Mouse (Mus musculus) erythroblast, adult 5-6 weeks (primary cell): ENCODE results near the gene Ttc9. TPM values are rescaled to one million over a fixed set of nuclear protein-coding genes. Genes with fewer than 3 reads are reported as not detected.

ENCODE experiments used
- ATAC-seq: replicated peaks from 2 replicates; pipeline ENCODE4 v1.8.0; 2016; ENCODE audit warnings: moderate number of reproducible peaks, mild to moderate bottlenecking, moderate TSS enrichment, inconsistent platforms; ENCODE audit not compliant: poor library complexity, low FRiP score, severe bottlenecking
- total RNA-seq, 2 experiments: library from RNA; stranded (forward) in 1 of 2; stranded (reverse) in 1 of 2; fragments of 150-400 nt in 1 of 2; fragments of 200-764, 138-1000 nt in 1 of 2; gene quantifications; 2 replicates each; pipeline versions ENCODE4 v1.2.3 to v1.2.4; 2015 to 2017; ENCODE audit warnings: low replicate concordance in 2 of 2

Gene Ttc9
- total RNA-seq, 2 experiments from 2014 or later = not detected

DNA sequence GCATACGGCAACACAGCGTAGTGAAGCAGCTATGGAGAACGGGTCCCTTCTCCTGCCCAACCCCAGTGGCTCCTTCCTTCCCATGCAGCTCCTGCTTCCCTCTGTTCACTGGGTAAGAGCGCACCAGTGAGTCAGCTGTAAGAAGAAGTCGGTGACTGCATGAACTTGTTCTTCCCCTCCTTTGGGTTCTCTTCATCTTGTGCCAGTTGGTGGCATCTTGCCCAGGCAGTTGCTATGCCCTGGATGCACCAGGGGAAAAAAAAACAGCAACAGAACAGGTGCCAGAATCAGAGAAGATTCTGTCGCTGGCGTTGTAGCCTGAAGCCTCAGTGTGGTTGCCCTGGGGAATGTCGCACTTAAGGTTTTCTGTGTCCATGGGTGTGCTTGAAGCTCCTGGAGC, 22.3 kb downstream of the Ttc9 start:
- ATAC-seq = no peak

DNA sequence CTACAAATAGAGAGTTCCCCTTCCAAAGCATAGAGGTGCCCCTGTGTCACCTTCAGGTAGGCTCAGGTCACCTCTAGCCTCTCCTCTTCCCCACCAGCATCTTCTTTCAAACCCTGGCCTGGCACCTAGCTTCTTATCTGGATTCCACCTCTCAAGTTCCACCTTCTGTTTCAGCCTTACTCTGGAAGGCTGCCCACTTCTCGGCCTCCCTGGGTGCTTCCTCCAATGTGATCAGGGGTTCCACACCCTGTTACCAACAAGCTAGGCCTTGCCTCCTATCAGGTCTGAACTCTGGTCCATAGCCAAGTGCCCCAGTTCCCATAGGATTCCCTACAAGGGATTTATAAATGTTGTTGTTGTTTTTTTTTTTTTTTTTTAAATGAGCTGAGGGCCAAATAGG, 26.3 kb downstream of the Ttc9 start:
- no peak for ATAC-seq

DNA sequence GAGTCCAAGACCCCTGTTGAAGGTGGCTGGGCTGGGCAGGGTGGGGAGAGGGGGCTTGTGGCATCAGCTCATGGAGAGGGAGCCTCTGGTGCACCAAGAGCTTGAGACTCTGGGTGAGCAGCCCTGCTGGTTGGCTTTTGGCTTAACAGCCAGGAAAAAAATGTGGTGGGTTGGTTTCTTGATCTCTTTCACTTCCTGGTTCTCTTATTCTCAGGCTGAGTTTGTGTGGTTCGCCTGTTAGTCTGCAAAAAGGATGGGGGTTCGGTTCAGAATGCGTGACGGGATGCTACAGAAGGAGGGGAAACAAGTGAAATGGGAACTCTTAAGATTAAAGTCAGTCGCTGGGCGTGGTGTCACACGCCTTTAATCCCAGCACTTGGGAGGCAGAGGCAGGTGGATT, 27.0 kb downstream of the Ttc9 start:
- ATAC-seq = no peak

DNA sequence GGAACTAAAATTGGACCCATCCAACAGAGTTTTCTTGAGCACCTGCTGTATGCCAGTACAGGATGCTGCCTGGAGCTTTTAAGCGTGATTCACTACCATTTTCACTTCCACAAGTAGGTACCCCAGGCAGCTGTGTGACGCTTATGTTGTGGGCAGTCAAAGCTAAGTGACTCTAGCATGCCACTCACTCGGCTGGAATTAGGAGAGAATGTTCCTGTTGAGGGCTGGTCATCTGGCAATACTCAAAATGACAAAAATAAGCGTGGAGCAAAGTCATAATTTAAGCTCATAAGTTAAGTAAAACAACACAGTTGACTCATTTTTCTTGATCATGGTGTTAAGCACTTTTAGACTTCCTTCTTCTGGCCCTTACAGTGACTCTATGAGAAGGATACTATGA, 31.0 kb downstream of the Ttc9 start:
- ATAC-seq = no peak

DNA sequence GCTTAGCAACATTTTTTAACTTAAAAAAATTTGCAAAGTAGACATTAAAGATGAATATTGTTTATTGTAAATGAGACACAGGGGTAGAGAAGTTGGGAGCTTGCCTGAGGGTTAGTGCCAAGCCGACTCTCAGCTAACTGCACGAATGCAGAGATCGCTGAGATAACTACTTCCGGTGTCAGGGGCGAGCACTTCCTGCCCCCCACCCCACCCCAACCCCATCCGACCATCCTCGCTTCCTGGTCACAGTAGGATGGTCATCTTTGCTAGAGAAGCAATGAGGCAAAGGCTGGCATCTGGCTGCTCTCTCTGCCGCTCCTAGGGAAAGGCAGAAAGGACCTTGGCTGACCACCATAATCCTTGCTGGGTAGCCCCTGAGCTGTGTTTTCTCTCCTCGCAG, 32.1 kb downstream of the Ttc9 start:
- ATAC-seq = no peak

DNA sequence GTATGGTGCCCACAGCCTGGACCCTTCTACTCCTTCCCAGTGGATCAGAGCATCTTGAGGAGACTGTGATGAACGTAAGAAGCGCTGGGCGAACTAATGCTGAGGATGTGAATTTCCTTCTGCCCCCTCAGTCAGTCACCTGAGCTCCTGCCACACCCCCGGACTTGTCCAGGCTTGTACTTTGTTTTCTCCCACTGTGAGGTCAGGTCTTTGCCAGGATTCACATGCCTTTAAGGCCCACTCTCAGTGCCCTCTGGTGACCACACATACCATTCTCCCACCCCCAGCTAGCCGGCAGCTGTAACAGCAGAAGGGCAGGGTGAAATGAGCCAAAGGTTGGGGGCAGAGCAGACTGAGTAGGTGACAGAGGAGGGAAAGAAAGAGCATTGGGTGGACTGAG, 32.9 kb downstream of the Ttc9 start:
- ATAC-seq = no peak

DNA sequence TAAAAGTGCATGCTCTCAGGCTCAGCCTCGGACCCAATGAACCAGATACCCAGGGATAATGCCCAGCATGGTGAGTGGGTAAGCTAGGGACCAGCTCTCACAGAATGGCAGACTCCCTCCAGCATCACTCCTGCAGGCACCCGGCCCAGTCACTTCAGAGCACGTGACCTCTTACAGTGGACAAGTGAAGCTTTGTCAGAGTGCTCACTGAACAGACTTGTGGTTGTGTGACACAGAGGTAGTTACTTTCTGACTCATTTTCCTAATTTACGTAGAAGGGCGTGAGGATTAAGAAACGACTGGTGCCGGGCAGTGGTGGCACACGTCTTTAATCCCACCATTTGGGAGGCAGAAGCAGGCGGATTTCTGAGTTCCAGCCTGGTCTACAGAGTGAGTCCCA, 37.4 kb downstream of the Ttc9 start:
- no peak for ATAC-seq

DNA sequence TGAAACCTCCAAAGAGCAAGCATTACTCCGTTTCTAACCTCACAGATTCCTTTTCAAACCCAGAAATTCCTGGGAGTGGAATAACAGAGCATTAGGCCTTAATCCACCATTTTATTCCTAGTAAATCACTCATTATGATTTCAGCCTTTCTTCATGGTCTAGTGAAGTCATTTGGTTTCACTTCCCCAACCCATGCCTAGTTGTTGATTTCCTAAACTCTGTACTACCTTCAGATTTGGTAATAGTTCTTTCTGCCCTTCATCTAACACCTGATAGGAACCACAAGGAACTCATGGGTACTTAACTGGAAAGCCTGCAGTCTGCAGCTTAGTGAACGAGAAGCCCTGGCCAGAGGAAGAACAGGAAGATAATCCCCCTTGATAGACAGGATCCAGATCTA, 44.5 kb downstream of the Ttc9 start:
- no peak for ATAC-seq

DNA sequence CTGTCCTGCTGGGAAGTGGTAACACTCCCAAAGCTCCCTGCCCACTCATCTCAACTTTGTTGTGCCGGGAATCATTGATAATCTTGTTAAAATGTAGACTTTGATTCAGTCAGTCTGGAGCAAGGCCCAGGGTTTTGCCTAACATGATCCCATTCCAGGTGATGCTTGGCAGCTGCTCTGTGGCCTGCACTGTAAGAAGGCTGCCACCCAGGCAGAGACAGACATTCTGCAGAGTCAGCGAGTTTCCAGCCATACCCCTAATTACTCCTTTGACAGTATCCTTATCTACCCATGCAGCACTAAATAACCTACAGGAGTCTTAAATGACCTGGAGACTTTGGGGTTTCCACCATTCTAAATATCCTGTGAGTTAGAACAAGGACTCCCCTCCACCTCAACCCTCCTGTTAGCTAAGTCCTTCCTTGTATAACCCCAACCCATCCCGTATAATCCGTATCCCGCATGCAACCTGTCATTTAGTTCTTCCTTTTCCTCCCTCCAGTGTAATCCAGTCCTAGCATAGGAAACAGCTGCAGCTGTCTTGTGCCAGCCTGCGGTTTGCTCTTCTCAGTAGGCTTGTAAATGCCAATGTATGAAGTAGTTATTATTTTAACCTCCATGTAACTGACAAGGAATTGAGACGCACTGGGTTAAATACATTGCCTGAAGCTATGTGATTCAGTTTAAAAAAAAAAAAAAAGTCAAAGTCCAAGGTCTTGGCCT, 48.9 kb downstream of the Ttc9 start:
- ATAC-seq = no peak

DNA sequence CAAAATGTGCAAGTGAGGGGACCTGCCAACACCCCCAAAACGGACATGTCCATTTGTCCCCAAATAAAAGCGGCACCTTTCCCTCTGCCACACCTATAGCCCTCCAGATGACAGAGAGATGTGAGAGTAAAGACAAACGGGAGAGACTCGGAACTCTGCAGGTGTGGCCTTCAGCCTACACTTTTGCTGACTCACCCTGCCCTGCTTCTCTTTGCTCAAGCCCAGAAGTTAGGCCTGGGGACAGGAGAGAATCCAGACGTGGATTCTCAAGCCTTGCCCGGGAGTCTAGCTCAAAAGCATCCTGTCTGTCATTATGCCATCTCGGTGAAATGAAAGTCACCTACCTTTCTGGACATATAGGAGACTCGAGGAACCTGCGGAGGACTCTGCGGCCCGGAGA, 52.3 kb downstream of the Ttc9 start:
- no peak for ATAC-seq

DNA sequence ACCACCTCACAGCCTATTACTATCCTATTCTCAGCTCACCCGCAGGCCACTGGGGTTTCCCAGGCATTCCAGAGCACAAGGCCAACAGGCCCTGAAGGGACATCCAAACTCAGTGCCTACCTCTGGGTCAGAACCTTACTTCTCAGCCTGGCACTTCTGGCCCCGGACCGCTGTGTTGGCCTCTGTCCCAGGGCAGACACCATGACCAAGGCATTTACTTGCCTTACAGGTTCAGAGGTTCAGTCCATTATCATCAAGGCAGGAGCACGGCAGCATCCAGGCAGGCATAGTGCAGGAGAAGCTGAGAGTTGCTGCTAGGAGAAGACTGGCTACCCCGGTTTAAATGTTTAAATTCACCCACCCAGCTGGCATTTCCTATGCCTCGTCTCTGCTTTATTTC, 53.0 kb downstream of the Ttc9 start:
- no peak for ATAC-seq

DNA sequence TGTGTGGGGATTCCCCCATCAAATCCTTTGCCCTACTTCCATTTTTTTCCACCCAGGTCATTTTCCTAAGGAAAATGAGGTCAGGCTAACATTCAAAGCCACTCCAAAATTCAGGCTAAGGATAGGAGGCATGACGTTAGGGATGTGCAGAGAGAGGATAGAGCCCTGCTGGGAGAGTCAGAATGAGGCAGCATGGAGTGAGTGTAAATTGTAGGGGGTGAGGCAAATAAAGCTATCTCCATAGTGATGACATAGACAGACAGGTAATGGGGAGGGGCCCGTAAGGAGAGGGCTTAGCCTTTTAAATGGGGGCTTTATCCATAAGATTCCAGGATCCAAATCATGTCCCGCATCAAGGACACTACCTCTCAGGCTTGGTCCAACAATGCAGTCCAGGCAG, 54.9 kb downstream of the Ttc9 start:
- ATAC-seq = no peak

DNA sequence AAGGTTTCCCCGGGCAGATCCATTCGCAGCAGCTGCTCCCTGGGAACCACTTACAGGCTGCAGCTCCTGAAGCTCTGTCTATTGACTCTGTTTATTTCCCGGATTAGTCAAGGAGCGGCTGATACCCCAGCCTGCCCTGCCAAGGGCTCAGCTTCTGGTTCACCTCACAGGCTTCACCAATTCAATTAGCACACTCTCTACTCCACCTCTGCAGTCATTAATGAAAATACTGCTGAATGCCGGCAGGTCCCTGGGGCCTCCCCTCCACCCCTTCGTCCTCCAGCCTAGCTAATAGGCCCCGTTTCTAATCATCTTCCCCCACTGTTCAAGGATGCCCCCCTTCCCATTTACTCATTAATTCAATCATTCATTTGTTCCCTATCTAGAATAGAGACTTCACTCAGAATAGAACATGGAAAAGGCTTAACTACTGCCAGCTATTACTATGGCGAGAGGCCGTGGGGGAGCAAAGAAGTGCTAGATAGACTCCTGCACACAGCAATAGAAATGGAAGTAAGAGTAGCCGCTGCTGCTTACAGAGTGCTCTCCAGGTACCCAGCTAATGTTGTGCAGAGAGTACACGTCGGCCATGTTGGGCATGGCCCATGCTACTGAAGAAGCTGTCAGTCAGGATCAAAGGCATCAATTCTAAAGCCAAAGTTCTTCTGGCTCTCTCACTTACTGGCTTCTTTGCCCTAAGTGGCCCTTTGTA, 55.5 kb downstream of the Ttc9 start:
- no peak for ATAC-seq

DNA sequence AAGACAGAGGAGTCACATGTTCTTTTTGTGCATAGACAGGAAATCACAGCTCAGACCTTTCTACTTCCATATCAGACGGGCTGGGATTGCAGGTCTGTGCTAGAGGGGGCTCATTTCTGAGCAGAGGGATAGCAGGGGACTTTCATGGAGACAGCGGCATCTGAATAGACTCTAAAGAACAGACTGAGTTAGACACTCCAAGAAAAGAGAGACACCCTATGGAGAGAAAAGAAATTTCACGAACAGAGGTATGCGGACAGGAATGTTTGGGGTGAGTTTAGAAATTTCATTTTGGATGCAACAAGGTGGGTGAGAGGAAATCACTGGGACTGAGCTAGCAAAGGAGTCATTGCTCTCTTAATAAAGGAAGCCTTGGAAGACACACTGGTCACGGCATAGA, 56.8 kb downstream of the Ttc9 start:
- ATAC-seq = no peak

DNA sequence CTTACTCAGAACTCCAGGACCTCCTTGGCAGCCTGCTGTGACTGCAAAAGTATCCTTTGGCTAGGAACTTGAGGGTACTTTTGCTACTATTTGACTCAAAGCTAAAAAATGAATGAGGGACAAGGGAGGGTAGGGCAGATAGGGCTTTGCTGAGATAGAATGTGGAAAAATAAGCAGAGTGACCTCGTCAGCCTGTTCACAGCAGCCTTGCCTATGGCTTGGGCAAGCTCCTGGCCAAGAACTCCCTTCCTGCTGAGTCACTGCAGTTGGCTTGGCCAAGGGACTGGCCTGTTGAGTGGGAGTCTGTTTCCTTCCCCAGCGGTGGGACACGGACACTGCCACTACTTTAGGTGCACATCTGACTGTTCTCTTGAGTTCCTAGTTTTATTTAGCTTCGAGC, 57.5 kb downstream of the Ttc9 start:
- no peak for ATAC-seq

DNA sequence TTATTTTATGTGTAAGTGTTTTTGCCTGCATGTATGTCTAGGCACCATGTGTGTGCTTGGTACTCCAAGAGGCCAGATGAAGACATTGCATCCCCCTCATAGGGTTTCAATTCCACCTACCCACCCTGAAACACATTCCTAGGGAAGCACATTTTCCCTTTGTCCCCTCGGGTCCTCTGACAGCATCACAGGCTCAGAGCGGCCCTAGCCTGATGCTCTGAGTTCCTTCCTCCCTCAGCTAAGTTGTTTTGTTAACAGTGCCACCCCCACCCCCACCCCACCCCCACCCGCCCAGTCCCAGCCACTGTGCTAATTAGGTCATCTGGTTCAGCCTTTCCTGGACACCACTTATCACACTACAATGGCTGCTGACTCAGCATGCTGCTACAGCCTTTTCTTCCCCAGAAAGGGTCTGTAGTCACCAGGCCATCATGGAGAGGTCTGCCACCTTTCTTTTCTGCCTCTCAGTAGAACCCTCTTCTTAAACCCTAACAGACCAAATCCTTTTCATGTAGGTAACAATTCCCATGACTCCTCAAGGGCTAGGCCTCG, 58.5 kb downstream of the Ttc9 start:
- ATAC-seq = no peak

DNA sequence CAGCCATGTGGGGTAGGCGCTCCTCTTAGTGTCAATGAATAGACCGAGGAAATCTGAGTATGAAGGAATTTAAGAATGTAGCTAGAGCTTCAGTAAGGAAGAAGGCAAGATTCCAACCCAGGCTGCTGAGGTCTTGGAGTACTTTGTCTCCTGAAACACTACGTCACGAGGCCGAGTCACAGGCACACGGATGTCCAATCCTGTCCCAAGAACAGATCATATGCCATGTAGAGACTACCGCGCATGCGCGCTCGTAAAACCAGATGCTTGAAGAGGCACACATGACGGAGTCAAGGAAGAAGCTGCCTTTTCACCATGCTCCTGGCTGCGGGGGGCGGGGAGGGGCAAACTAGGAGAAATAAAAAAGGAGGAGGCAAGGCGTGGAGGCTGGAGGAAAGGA, 59.1 kb downstream of the Ttc9 start:
- ATAC-seq = no peak

DNA sequence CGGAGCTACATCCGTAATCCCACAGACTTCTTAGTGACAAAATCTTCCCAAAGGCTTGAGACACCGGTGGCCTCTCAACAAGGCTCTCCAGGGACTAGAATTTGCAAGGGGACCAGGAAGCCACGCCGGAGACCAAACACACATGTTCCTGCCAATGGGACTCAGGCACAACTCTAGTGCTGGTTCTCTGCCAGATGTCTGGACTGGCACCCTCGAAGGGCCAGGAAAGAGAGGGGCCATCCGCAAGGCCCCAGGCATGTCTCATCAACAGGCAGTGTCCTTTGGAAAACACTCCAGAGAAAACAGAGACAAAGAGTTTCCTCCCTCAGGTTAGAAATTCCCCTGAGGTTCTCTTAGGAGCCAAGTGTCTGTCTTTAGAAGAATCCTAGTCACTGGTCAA, 59.7 kb downstream of the Ttc9 start:
- ATAC-seq = no peak

DNA sequence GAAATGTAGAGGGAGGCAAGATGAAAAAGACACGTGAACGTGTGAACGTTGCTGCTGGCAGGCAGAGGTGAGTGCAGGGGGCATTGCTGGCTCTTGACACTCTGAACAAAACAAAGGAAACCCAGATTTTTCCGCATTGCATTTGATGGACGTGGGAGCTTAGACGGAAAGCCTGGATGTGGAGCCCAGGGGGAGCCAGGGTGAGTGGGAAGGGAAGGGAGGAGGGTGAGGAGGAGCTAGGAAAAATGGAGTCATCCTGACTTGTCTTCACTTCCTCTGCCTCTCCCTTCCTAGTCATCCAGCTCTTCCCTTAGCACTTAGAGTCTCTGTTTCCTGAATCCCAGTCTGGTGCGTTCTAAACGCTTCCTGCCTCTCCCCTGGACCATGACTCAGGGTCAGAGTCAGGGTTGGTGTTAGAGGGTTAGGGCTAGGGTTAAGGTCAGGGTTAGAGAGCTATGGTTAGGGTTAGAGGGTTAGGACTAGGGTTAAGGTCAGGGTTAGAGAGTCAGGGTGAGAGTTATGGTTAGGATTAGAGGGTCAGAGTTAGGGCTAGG, 60.2 kb downstream of the Ttc9 start:
- ATAC-seq = no peak

DNA sequence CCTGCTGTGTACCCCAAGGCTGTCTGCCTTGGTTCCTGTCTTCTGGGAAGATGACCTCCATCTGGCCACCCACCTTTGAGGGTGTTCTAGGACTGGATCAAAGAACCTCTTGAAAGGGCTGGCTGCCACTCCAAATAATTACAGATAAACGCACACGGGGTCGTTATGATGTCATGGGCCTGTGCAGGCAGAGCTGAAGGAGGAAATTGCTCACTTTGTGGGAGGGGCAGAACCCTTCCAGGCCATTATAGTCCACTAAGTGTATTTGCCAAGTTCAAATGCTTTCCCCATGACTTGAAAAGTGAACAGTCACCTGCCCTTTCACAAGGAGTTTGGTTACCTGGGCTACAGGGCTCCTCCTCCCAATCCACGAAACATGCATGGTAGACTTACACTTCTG, 67.0 kb downstream of the Ttc9 start:
- ATAC-seq = no peak

DNA sequence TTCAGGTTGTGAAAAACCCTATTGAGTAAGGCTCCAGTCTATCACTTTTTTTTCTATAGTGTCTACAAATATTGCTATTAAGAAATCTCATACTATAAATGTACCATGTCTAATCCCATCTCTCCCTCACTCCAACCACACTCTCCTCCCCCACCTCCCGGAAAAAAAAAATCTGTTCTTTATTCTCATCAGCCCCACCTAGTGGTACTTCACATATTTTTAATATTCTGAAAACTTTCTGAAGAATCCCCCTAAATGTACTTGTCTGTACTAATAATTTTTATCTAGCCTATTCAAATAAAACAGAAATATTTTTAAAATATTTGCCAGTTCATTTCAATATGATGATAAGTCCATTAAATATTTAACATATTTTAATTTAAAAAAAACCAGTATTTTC, 71.9 kb downstream of the Ttc9 start:
- ATAC-seq = no peak
